Mouse (Mus musculus) forebrain, embryonic 10.5 days (tissue): ENCODE results near the gene Tagln3. TPM values are rescaled to one million over a fixed set of nuclear protein-coding genes. Genes with fewer than 3 reads are reported as not detected.

ENCODE experiments used
- DNase-seq: peaks from one replicate; pipeline ENCODE4 v3.0.0-alpha.2; 2017; ENCODE audit warnings: low spot score; ENCODE audit errors: extremely low spot score
- H3K27ac ChIP-seq: fragments of 300-500 bp; sonication (generic); 2 replicates; pipeline ENCODE4 v1.5.1; 2016; ENCODE audit warnings: mild to moderate bottlenecking
- H3K27me3 ChIP-seq: fragments of 300-500 bp; sonication (generic); 2 replicates; pipeline ENCODE4 v1.6.1; 2016; ENCODE audit warnings: mild to moderate bottlenecking; ENCODE audit not compliant: poor library complexity, severe bottlenecking
- H3K36me3 ChIP-seq: fragments of 300-500 bp; sonication (generic); replicated peaks from 2 replicates; pipeline ENCODE4 v1.6.1; 2016; ENCODE audit warnings: mild to moderate bottlenecking, moderate library complexity
- H3K4me1 ChIP-seq: fragments of 300-500 bp; sonication (generic); 2 replicates; pipeline ENCODE4 v1.6.1; 2016
- H3K4me3 ChIP-seq: fragments of 300-500 bp; sonication (generic); 2 replicates; pipeline ENCODE4 v1.5.1; 2016; ENCODE audit warnings: mild to moderate bottlenecking, moderate library complexity
- H3K9me3 ChIP-seq: fragments of 300-500 bp; sonication (generic); 2 replicates; pipeline ENCODE4 v1.6.1; 2016; ENCODE audit warnings: mild to moderate bottlenecking, moderate library complexity
- WGBS: fragments of 180-500 bp; shearing (Covaris S2); methylation state at CpG from one replicate; pipeline ENCODE4 v1.1.7; 2016; 5-methylcytosine and 5-hydroxymethylcytosine counted together
- polyA plus RNA-seq: library from polyadenylated mRNA; unstranded; fragments of >200 nt; fragmentation: Nextera tagmentation; extraction: Ambion mirVana; gene quantifications from 2 replicates; pipeline ENCODE4 v1.2.1, GENCODE M21; 2016

The Tagln3 gene
- polyA plus RNA-seq = 83.4 and 104 TPM in 2 replicates

DNA sequence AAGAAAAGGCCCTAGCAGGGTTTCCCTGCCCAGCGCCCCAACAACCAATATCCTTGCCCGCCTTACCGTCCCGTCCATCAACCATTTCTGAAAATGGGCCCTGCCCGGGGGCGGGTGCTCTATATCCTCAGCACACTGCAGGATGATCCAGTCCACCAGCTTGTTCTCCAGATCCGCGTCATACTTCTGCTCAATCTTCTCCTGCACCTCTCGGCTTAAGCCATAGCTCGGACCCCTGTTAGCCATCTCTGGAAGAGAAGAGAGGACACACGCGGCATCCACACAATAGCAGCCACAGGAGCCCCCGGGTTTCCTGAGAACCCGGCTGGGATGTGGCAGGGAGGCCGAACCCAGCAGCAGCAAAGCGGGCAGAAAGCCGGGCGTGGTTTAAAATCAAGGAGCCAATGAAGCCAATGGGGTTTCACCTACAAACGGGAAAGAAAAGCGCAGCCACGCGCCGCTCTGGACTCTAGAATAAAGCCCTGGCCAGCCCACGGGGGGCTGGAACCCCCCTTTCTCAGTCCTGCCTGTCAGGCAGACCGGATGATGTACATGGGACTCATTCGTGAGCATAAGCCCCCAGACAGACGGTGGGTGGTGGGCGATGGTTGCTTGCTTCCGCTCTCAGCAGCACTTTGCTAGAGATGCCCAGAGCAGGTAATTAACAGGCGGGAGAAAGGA lies at the start of gene Tagln3:
TSS of gene Tagln3 (minus strand) at position 548 of the 681 bp plus-strand sequence.
- Histone ChIP-seq H3K4me1 (peaks cover 53% of the 10 kb centered on the region), H3K27ac (peak within 1 kb of the TSS; percentile 95), H3K27me3 (no peaks in the 10 kb centered on the region), H3K4me3 (peak within 1 kb of the TSS; percentile 71), H3K36me3 (peaks cover 47% of the 10 kb centered on the region), H3K9me3 (no peaks in the 10 kb centered on the region)
- DNase-seq = peak; percentile 83
- WGBS = 1% methylated on average over 30 of the region's 30 CpGs

DNA sequence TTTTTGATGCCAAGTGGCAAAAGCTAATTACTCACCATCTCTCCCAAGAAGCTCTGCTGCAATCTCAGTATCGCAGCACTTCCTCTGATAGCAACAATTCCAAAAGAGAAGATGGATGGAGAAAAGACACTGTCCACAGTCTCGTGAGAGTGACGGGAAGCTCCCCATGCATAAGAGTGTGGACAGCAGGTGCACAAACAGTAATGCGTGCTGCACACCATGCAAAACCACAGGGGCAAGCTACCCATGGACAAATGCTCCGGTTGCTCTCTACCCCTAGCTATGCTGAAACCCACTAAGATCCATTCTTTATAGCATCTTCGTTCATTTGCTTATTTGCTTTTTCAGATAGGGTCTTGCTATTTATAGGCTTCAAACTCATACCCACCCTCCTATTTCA lies 46.5 kb upstream of the Tagln3 start:
- H3K27me3 ChIP-seq = no peaks in the 10 kb centered on the region
- 95% methylated on average over 6 of the region's 6 CpGs for WGBS
- H3K4me3 ChIP-seq = no peak overlapping the region
- DNase-seq = no peak
- H3K36me3 ChIP-seq = peaks cover 48% of the 10 kb centered on the region
- H3K9me3 ChIP-seq = no peaks in the 10 kb centered on the region
- H3K4me1 ChIP-seq = no peaks in the 10 kb centered on the region
- H3K27ac ChIP-seq = no peak overlapping the region

DNA sequence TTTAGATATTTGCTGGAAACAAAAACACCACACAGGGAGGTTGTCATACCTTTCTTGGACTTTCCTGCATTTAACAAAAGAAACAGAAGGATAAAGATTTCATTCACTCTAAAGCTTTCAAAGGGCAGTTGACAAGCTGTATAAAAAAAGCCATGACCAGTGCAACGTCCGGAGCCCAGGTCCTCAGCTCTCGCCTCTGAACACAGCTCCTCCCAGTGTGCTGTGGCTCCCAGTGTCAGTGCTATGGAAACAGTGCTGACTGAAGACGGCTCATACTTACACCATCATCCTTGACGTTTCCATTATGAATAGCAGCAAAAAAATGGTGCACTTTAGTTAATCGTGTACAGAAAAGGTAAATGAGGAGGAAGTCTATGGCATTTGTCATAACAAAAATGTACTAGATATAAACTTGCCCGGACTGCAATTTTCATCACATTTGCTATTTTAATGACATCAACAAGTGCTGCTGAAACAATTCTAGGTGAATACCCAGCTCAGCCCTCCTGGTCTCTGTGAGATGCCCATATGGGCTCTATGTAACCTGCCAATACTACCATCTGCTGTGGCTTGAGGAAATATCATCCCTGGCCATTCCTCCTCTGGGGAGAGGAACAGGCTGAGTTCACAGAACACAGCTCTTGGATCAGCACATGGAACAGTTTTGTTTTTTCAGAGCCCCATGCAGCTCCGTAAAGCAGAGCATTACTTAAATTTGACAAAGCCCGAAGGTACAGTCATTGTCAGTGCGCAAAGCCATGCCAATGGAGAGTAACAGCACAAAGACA lies 43.6 kb upstream of the Tagln3 start:
- Histone ChIP-seq H3K27ac (no peak overlapping the region), H3K36me3 (peaks cover 30% of the 10 kb centered on the region), H3K4me1 (no peaks in the 10 kb centered on the region), H3K27me3 (no peaks in the 10 kb centered on the region), H3K9me3 (no peaks in the 10 kb centered on the region), H3K4me3 (no peak overlapping the region)
- WGBS = 85% methylated on average over 10 of the region's 10 CpGs
- no peak for DNase-seq

DNA sequence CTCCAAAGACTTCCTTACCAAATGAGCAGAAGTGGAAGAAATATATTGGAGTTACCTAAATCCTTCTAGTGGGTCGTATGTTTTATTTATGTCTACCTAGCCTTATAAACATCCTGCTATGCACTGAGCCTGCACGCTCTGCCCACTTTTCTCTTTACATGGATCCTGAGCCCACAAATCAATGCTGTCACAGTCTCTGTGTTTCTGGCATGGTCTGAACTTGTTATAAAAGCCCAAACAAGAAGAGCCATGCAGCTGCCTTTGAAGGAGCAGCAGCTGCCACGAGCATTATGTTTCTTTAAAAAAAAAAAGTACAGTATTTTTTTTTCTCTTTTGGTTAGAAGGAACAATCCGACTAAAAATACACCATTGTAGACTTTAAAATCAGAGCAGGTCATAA lies 43.0 kb upstream of the Tagln3 start:
- Histone ChIP-seq H3K27me3 (no peaks in the 10 kb centered on the region), H3K27ac (no peak overlapping the region), H3K9me3 (no peaks in the 10 kb centered on the region), H3K4me3 (no peak overlapping the region), H3K36me3 (peaks cover 33% of the 10 kb centered on the region), H3K4me1 (no peaks in the 10 kb centered on the region)
- DNase-seq = no peak
- WGBS = 88% methylated on average over 4 of the region's 4 CpGs

DNA sequence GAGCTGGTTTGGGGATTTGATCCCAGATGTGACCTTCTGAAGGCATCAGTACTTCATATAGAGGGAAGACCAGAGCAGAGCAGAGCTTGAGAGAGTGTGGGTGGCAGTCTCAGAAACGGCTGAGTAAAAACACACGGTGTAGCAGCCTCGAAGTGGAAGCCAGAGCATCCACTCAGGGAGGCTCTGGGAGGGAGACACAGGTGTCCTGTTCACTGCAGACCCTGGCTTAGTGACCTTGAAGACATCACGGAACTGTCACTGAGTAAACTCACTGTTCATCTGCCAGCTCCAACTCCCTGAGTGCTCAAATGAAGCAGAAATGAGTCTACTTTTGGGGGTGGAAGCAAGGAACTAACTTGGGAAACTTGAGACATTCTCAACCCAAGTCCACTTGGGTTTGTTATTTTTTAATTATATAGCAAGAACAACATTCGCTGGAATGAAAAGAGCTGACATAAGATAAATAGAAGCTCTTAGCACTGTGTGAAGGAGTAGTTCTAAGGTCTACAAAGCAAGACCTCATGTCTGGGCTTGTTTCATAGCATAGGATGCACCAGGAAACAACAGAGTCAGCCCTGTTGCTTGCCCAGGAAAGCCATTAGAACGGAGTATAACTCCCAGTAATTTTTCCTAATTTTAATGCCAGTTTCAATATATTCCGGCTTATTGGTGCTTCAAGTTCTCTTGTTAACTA lies 41.5 kb upstream of the Tagln3 start:
- Histone ChIP-seq H3K4me1 (no peaks in the 10 kb centered on the region), H3K27me3 (no peaks in the 10 kb centered on the region), H3K4me3 (no peak overlapping the region), H3K27ac (no peak overlapping the region), H3K9me3 (no peaks in the 10 kb centered on the region), H3K36me3 (peaks cover 27% of the 10 kb centered on the region)
- WGBS = 86% methylated on average over 7 of the region's 7 CpGs
- no peak for DNase-seq

DNA sequence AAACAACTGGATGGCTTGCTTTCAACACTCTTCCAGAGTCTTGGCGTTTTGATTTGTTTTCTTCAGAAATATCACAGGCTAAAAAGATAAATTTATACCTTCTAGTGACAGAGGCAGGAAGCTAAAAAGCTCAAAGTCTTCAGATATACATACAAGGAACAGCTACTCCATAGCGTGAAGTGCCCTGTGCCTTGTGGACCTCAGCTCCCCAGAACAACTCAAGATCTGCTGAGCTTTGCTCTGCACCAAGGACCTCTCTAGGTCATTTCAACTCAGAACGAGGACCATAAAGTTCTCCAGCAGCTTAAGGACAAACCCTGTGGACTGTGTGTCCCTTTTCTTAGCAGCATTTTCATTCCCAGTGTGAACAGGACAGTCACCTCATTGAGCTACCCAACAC lies 40.7 kb upstream of the Tagln3 start:
- no peaks in the 10 kb centered on the region for H3K9me3 ChIP-seq
- H3K4me1 ChIP-seq = no peaks in the 10 kb centered on the region
- DNase-seq = no peak
- H3K27me3 ChIP-seq = no peaks in the 10 kb centered on the region
- H3K27ac ChIP-seq = no peak overlapping the region
- 92% methylated on average over 3 of the region's 3 CpGs for WGBS
- H3K36me3 ChIP-seq = peaks cover 24% of the 10 kb centered on the region
- H3K4me3 ChIP-seq = no peak overlapping the region

DNA sequence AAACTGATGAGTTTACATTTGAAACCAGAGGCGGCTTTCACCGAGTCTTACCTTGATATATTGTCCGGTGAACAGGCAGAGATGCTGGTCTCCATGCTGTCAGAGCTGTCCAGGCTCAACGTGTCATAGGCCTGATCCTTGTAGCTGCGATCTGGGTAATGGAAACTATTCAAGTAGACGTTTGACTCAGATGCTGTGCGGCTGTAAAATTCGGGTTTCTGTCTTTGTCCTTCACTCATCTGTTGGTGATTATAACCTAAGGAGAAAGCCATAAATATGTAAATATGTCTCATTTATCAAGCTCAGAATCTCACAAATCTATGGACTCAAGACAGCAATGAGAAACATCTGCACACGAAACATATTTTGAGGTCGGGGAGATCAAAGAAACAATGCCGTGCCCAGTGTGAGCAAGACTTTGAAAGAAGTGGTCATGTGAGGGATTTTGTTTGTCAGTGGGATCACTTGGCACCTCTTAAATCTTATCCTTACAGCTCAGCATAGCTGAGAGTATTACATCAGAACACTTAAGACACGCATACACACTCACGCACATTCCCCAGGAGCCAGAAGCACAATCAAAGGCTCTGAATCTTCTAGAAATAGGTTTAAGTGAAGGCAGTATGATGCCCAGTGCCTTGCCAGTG lies 38.6 kb upstream of the Tagln3 start:
- 93% methylated on average over 13 of the region's 13 CpGs for WGBS
- Histone ChIP-seq H3K36me3 (peaks cover 27% of the 10 kb centered on the region), H3K4me3 (no peak overlapping the region)

DNA sequence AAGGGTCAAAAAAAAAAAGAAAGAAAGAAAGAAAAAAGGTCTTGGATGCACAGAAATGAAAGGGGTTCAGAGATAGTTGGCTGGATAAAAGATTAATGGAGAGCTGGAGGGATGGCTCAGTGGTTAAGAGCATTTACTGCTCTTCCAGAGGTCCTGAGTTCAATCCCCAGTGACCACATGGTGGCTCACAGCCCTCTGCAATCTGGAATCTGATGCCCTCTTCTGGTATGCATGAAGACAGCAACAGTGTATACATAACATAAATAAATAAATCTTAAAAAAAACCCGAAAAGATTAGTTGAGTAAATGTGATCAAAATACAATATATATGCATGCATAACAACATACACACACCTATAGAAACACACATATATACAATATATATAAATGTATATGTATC lies 37.0 kb upstream of the Tagln3 start:
- DNase-seq = no peak
- H3K9me3 ChIP-seq = no peaks in the 10 kb centered on the region
- no peak overlapping the region for H3K27ac ChIP-seq
- no peaks in the 10 kb centered on the region for H3K27me3 ChIP-seq
- H3K4me3 ChIP-seq = no peak overlapping the region
- WGBS = 95% methylated on average over 1 of the region's 1 CpGs
- H3K4me1 ChIP-seq = no peaks in the 10 kb centered on the region
- peaks cover 31% of the 10 kb centered on the region for H3K36me3 ChIP-seq

More for the DNA sequence above, 38.6 kb upstream of the Tagln3 start:
- Histone ChIP-seq H3K4me1 (no peaks in the 10 kb centered on the region), H3K27ac (no peak overlapping the region), H3K9me3 (no peaks in the 10 kb centered on the region), H3K27me3 (no peaks in the 10 kb centered on the region)
- DNase-seq = no peak

DNA sequence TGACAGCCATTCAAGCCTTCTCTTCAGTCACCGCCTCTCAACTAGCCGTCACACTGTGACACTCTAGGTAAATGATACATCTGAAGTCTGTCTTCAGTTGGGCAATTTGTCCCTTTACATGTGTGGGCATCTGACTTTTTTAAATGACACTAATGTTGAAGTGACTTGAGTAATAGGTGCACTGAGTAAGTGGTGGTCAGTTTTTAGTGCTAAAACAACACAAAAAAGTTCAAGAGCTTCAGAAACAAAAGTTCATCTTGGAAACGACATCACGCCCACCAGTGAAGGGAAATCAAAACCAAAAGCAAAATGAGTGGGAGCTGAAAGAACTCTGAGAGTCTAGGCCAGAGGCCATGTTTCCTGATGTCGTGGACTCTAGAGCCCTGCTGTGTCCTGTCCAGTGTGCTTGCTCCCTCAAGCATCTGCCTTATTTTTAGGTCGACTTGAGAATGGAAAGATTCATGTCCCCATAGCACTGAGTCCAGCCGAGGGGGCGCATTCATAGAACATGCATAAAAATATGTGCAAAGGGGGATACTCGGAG lies 34.4 kb upstream of the Tagln3 start:
- peaks cover 31% of the 10 kb centered on the region for H3K36me3 ChIP-seq
- no peak overlapping the region for H3K4me3 ChIP-seq
- no peaks in the 10 kb centered on the region for H3K27me3 ChIP-seq
- WGBS = 92% methylated on average over 9 of the region's 9 CpGs
- no peaks in the 10 kb centered on the region for H3K4me1 ChIP-seq
- H3K27ac ChIP-seq = no peak overlapping the region
- H3K9me3 ChIP-seq = no peaks in the 10 kb centered on the region
- no peak for DNase-seq

DNA sequence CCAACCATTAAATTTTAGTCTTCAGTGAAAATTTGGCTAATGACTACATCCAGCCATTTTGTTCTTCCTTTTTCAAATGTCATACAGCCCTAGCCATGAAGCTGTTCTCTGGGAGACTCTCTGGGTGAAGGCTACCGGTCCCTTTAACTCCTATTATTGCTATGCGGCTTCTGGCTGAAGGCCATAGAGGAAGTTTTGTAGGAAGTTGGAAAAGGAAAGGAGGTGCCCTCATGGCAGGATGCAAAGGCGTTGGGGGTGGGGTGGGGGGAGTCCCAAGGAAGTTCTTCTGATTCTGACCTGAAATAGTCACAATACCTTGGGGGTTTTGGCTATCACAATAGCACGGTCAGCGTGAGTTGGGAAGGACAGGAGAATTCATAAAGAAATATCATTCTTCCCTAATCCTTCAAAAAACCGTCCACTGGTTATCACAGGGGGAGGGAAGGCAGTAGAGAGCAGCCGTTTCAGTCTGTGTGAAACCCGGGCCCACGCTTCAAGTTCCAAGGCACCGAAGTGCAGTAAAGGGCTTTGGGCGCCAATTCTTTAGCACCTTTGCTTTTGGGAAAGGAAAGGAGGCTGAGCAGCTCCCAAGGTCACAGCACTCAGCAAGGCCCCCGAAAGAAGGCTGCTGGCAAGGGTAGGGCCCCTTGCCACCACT lies 33.1 kb upstream of the Tagln3 start:
- no peak for DNase-seq
- no peak overlapping the region for H3K4me3 ChIP-seq
- WGBS = 89% methylated on average over 12 of the region's 12 CpGs
- H3K27me3 ChIP-seq = no peaks in the 10 kb centered on the region
- H3K4me1 ChIP-seq = no peaks in the 10 kb centered on the region
- 0 out of 2 replicates have a peak overlapping the region, but pooled peaks have one; percentile 37 for H3K27ac ChIP-seq
- H3K9me3 ChIP-seq = no peaks in the 10 kb centered on the region
- H3K36me3 ChIP-seq = peaks cover 26% of the 10 kb centered on the region

DNA sequence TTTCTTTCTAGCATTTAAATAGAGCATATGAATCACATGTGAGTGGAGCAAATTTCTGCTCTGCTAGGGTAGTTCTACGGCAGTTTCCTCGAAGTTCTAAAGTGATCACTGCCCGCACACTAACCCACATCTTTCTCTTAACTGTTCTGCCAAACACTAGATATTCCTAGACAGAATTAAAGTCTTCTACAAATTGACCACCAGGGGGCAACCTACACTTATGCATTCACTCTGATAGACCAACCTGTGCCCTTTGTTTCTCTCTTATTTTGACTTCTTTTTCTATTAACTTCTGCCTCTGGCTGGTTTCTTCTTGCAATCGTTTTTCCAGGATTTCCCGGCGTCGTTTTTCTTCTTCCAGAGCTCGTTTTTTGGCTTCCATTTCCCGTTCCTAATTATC lies 32.4 kb upstream of the Tagln3 start:
- Histone ChIP-seq H3K4me3 (no peak overlapping the region), H3K27ac (no peak overlapping the region), H3K27me3 (no peaks in the 10 kb centered on the region), H3K9me3 (no peaks in the 10 kb centered on the region), H3K36me3 (peaks cover 27% of the 10 kb centered on the region), H3K4me1 (no peaks in the 10 kb centered on the region)
- no peak for DNase-seq
- WGBS = 50% methylated on average over 9 of the region's 9 CpGs

DNA sequence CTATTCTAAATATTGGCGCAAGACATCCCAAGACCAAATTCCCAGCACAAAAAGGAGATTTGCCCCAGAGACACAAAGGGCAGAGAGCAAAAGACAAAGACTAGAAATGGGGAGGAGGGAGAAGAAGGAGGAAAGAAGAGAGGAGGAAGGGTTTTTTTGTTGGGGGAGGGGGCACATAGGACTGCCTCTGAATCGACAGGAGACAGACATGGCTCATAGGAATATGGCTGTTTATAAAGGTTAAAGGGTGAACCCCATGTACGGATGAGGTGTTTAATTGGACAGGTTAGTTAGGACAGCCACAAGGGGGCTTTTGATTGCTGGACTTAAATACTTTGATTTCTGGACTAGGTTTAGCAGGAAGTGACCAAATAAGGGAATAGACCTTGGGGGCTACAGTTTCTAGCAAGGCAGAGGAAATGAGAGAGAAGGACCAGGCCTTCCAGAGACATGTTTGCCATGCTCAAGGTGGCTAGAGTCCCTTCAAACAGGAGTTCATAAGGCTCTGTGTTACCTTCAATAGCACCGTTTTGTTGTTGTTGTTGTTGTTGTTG lies 19.3 kb upstream of the Tagln3 start:
- H3K4me3 ChIP-seq = peak overlapping the region; percentile 60
- H3K9me3 ChIP-seq = no peaks in the 10 kb centered on the region
- peak overlapping the region; percentile 92 for H3K27ac ChIP-seq
- peaks cover 26% of the 10 kb centered on the region for H3K4me1 ChIP-seq
- no peak for DNase-seq
- peaks cover 20% of the 10 kb centered on the region for H3K36me3 ChIP-seq
- H3K27me3 ChIP-seq = no peaks in the 10 kb centered on the region
- WGBS = 67% methylated on average over 4 of the region's 4 CpGs
